Mouse (Mus musculus) CH12.LX (cell line): ENCODE data around the gene Trp53i13.

ENCODE experiments used
- CTCF ChIP-seq, 2 experiments: IDR thresholded peaks in 1 of 2; conservative IDR thresholded peaks in 1 of 2; 2 replicates each; pipeline ENCODE4 v1.5.1; 2011 to 2012; ENCODE audit warnings: low read depth in 2 of 2, low read length in 2 of 2, improper control_type of control experiment in 1 of 2, inconsistent platforms in 1 of 2, mild to moderate bottlenecking in 1 of 2, moderate library complexity in 1 of 2
- IRF4 ChIP-seq: IDR thresholded peaks from 2 replicates; pipeline ENCODE4 v1.6.1; 2014; ENCODE audit warnings: low read depth, mild to moderate bottlenecking, inconsistent platforms, low read length, improper control_type of control experiment
- MXI1 ChIP-seq: IDR thresholded peaks from 2 replicates; pipeline ENCODE4 v1.6.1; 2011; ENCODE audit warnings: mild to moderate bottlenecking, low read depth, low read length, improper control_type of control experiment
- POLR2A ChIP-seq: IDR thresholded peaks from 2 replicates; pipeline ENCODE4 v1.6.1; 2011; ENCODE audit warnings: low read depth, mild to moderate bottlenecking, improper control_type of control experiment, low read length
- TCF12 ChIP-seq: IDR thresholded peaks from 2 replicates; pipeline ENCODE4 v1.6.1; 2014; ENCODE audit warnings: low read depth, mild to moderate bottlenecking, inconsistent platforms, low read length, improper control_type of control experiment
- USF2 ChIP-seq: conservative IDR thresholded peaks from 2 replicates; pipeline ENCODE4 v1.6.1; 2011; ENCODE audit warnings: low read depth, low read length, improper control_type of control experiment
- ZMIZ1 ChIP-seq: IDR thresholded peaks from 2 replicates; pipeline ENCODE4 v1.6.1; 2012; ENCODE audit warnings: low read depth, mild to moderate bottlenecking, inconsistent platforms, low read length, improper control_type of control experiment

- no peak for TF ChIP-seq POLR2A
- TF ChIP-seq CTCF (conservative IDR thresholded peaks at IDR 0.05 in 1 of 2, IDR thresholded peaks at IDR 0.05 in 1 of 2; ENCODE audit: low read depth in 2 of 2, low read length in 2 of 2), result no peak
- TF ChIP-seq ZMIZ1, result no peak
- no peak for TF ChIP-seq MXI1
- TF ChIP-seq TCF12, result no peak
- TF ChIP-seq IRF4, result no peak
- no peak for TF ChIP-seq USF2
These were observed 53.9 kb downstream of the Trp53i13 start for GRCm38 (mm10) chr11:77461856-77462255.
